Mouse (Mus musculus): ENCODE measurements around the gene Thbd.
A peak's percentile ranks its signal among the peaks of the same experiment; 100 is the strongest.

- peak; percentile 26; the same call in 1 of the 2 replicates for TF ChIP-seq EP300 (IDR thresholded peaks at IDR 0.05; ENCODE audit: low read depth)
- no peak for TF ChIP-seq CTCF (IDR thresholded peaks at IDR 0.05; ENCODE audit: low read depth)
Observed at GRCm38 (mm10) chr2:148407870-148408760, at the start of gene Thbd.

All from heart, postnatal 0 days (tissue).